Mouse (Mus musculus) intestine, postnatal 0 days (tissue): ENCODE results near the gene Exoc3l4. TPM values are rescaled to one million over a fixed set of nuclear protein-coding genes. Genes with fewer than 3 reads are reported as not detected.

Source experiments
- ATAC-seq: fragments of 200-750 bp; cut with Nextera tagmentation; 2 replicates; pipeline ENCODE4 v1.8.0; 2017; ENCODE audit warnings: mild to moderate bottlenecking, moderate TSS enrichment, moderate library complexity
- H3K27ac ChIP-seq: fragments of 300-500 bp; sonication (generic); 2 replicates; pipeline ENCODE4 v1.5.1; 2014; ENCODE audit warnings: mild to moderate bottlenecking, low read depth, low read length, moderate library complexity
- H3K27me3 ChIP-seq: fragments of 300-500 bp; sonication (generic); replicated peaks from 2 replicates; pipeline ENCODE4 v1.6.1; 2014; ENCODE audit warnings: low read length, mixed read lengths; ENCODE audit not compliant: control insufficient read depth, insufficient read depth
- H3K36me3 ChIP-seq: fragments of 300-500 bp; sonication (generic); 2 replicates; pipeline ENCODE4 v1.6.1; 2014; ENCODE audit warnings: mild to moderate bottlenecking, moderate library complexity; ENCODE audit not compliant: control insufficient read depth, insufficient read depth
- H3K4me1 ChIP-seq: fragments of 300-500 bp; sonication (generic); replicated peaks from 2 replicates; pipeline ENCODE4 v1.6.1; 2014; ENCODE audit warnings: antibody characterized with exemption, low read length, mixed read lengths; ENCODE audit not compliant: control insufficient read depth, insufficient read depth
- H3K4me2 ChIP-seq: fragments of 300-500 bp; sonication (generic); replicated peaks from 2 replicates; pipeline ENCODE4 v1.6.1; 2014; ENCODE audit warnings: low read depth, mild to moderate bottlenecking, moderate library complexity
- H3K4me3 ChIP-seq: fragments of 300-500 bp; sonication (generic); 2 replicates; pipeline ENCODE4 v1.5.1; 2014; ENCODE audit warnings: low read depth, low read length
- H3K9ac ChIP-seq: fragments of 300-500 bp; sonication (generic); 2 replicates; pipeline ENCODE4 v1.6.1; 2014; ENCODE audit warnings: mild to moderate bottlenecking, low read depth, low read length
- H3K9me3 ChIP-seq: fragments of 300-500 bp; sonication (generic); 2 replicates; pipeline ENCODE4 v1.6.1; 2016; ENCODE audit warnings: mixed run types; ENCODE audit not compliant: control insufficient read depth
- CTCF ChIP-seq: sonication (generic); IDR thresholded peaks from 2 replicates; pipeline ENCODE4 v1.5.1; 2016; ENCODE audit warnings: low read depth, mild to moderate bottlenecking, control low read depth, antibody characterized with exemption, moderate library complexity
- WGBS: fragments of 180-500 bp; shearing (Covaris S2); extraction: QIAGEN DNeasy Blood & Tissue Kit; methylation state at CpG from one replicate; pipeline ENCODE4 v1.1.7; 2014; 5-methylcytosine and 5-hydroxymethylcytosine counted together
- polyA plus RNA-seq: library from polyadenylated mRNA; unstranded; fragments of >200 nt; fragmentation: Nextera tagmentation; extraction: Ambion mirVana; gene quantifications from 2 replicates; pipeline ENCODE4 v1.2.1, GENCODE M21; 2015

Exoc3l4 gene
- polyA plus RNA-seq, 1 experiment from 2014 or later = 163 TPM

- 49% methylated on average over 9 of the region's 9 CpGs for WGBS
- peaks cover 83% of the 10 kb centered on the region for H3K27me3 ChIP-seq
Measured at GRCm38 (mm10) chr12:111447350-111447749, 30.5 kb downstream of the Exoc3l4 start.

GRCm38 (mm10) chr12:111447898-111448760 is 31.3 kb downstream of the Exoc3l4 start:
- Histone ChIP-seq H3K27me3 (peaks cover 75% of the 10 kb centered on the region), H3K9ac (no peak overlapping the region), H3K4me3 (no peak overlapping the region), H3K36me3 (no peaks in the 10 kb centered on the region; the same call in 1 of the 2 replicates), H3K9me3 (no peaks in the 10 kb centered on the region), H3K4me1 (no peaks in the 10 kb centered on the region), H3K4me2 (no peak overlapping the region), H3K27ac (no peak overlapping the region)
- TF ChIP-seq CTCF = no peak
- ATAC-seq = no peak
- WGBS = 40% methylated on average over 22 of the region's 22 CpGs

More at GRCm38 (mm10) chr12:111447350-111447749, 30.5 kb downstream of the Exoc3l4 start:
- Histone ChIP-seq H3K27ac (no peak overlapping the region), H3K4me1 (peaks cover 3% of the 10 kb centered on the region; the same call in 1 of the 2 replicates), H3K9me3 (no peaks in the 10 kb centered on the region), H3K36me3 (no peaks in the 10 kb centered on the region; the same call in 1 of the 2 replicates), H3K4me3 (no peak overlapping the region), H3K4me2 (no peak overlapping the region), H3K9ac (no peak overlapping the region)
- no peak for ATAC-seq
- TF ChIP-seq CTCF = no peak

- no peaks in the 10 kb centered on the region for H3K4me1 ChIP-seq
- no peak for ATAC-seq
- H3K27ac ChIP-seq = no peak overlapping the region
- no peaks in the 10 kb centered on the region for H3K9me3 ChIP-seq
- no peak overlapping the region for H3K4me2 ChIP-seq
- peaks cover 65% of the 10 kb centered on the region for H3K27me3 ChIP-seq
- no peak for TF ChIP-seq CTCF
- no peaks in the 10 kb centered on the region; the same call in 1 of the 2 replicates for H3K36me3 ChIP-seq
- H3K9ac ChIP-seq = no peak overlapping the region
- H3K4me3 ChIP-seq = no peak overlapping the region
- 15% methylated on average over 13 of the region's 14 CpGs for WGBS
Measured at GRCm38 (mm10) chr12:111448931-111449705, 32.3 kb downstream of the Exoc3l4 start.

- no peak overlapping the region for H3K27ac ChIP-seq
- no peak overlapping the region for H3K9ac ChIP-seq
- no peaks in the 10 kb centered on the region for H3K9me3 ChIP-seq
- ATAC-seq = no peak
- no peaks in the 10 kb centered on the region; the same call in 1 of the 2 replicates for H3K4me1 ChIP-seq
- 47% methylated on average over 6 of the region's 6 CpGs for WGBS
- no peaks in the 10 kb centered on the region; the same call in 1 of the 2 replicates for H3K36me3 ChIP-seq
- H3K4me3 ChIP-seq = no peak overlapping the region
- H3K4me2 ChIP-seq = no peak overlapping the region; the same call in 1 of the 2 replicates
- no peak for TF ChIP-seq CTCF
- peaks cover 53% of the 10 kb centered on the region for H3K27me3 ChIP-seq
Measured at GRCm38 (mm10) chr12:111450359-111450758, 33.5 kb downstream of the Exoc3l4 start.

GRCm38 (mm10) chr12:111451561-111451960 is 34.7 kb downstream of the Exoc3l4 start:
- no peak for ATAC-seq
- H3K4me2 ChIP-seq = no peak overlapping the region
- TF ChIP-seq CTCF = no peak
- H3K9ac ChIP-seq = no peak overlapping the region
- H3K36me3 ChIP-seq = no peaks in the 10 kb centered on the region; the same call in 1 of the 2 replicates
- no peaks in the 10 kb centered on the region for H3K9me3 ChIP-seq
- H3K4me1 ChIP-seq = no peaks in the 10 kb centered on the region; the same call in 1 of the 2 replicates
- H3K27ac ChIP-seq = no peak overlapping the region
- 80% methylated on average over 7 of the region's 7 CpGs for WGBS
- H3K27me3 ChIP-seq = peaks cover 43% of the 10 kb centered on the region
- H3K4me3 ChIP-seq = no peak overlapping the region

- H3K4me1 ChIP-seq = no peaks in the 10 kb centered on the region; the same call in 1 of the 2 replicates
- no peak overlapping the region for H3K4me3 ChIP-seq
- H3K27ac ChIP-seq = no peak overlapping the region
- H3K27me3 ChIP-seq = peaks cover 25% of the 10 kb centered on the region; the same call in 1 of the 2 replicates
- no peak overlapping the region for H3K9ac ChIP-seq
- H3K9me3 ChIP-seq = no peaks in the 10 kb centered on the region
- no peaks in the 10 kb centered on the region; the same call in 1 of the 2 replicates for H3K36me3 ChIP-seq
- 37% methylated on average over 4 of the region's 4 CpGs for WGBS
- H3K4me2 ChIP-seq = no peak overlapping the region
- ATAC-seq = no peak
- peak; percentile 39 for TF ChIP-seq CTCF
Measured at GRCm38 (mm10) chr12:111454021-111454420, 37.2 kb downstream of the Exoc3l4 start.
